Mouse (Mus musculus) common myeloid progenitor, adult 5-6 weeks (primary cell): ENCODE results near the gene Commd8. TPM values are rescaled to one million over a fixed set of nuclear protein-coding genes. Genes with fewer than 3 reads are reported as not detected.
"Not testable (repeated sequence)": the region's sequence is repeated elsewhere in the genome, so short reads cannot be mapped to it uniquely, and the experiment has no call there.

Experiments
- ATAC-seq: replicated peaks from 2 replicates; pipeline ENCODE4 v1.8.0; 2016; ENCODE audit warnings: low read depth, mild to moderate bottlenecking, moderate TSS enrichment, inconsistent platforms; ENCODE audit not compliant: poor library complexity, severe bottlenecking
- total RNA-seq: library from RNA; stranded (forward); fragments of 200-1000, 187-1606 nt; gene quantifications from 2 replicates; pipeline ENCODE4 v1.2.3, GENCODE M21; 2017

Gene Commd8
- total RNA-seq, 1 experiment from 2014 or later, result 66.8 TPM

GRCm38 (mm10) chr5:72172675-72173074 lies 4.7 kb upstream of the Commd8 start:
- ATAC-seq, result peak; percentile 40

DNA sequence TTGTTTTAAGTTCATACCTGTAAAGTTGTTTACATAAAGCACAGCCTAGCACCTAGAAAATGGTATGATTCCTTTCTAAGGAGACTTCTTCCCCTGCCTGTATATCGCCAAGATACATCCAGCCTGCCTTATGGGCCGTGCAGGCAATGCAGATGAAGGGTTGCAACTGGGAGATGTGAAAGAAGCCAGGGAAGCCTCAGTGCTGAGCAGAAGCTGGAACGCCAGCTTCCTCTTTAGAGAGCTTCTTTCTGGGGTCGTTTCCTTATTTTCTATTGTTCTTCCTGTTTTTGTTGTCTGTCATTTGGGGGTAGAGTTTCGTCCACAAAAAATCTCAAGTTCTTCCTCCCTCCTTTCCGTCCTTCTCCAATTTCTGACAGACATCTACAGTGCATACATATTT lies 2.1 kb upstream of the Commd8 start:
- ATAC-seq, result peak; percentile 65

DNA sequence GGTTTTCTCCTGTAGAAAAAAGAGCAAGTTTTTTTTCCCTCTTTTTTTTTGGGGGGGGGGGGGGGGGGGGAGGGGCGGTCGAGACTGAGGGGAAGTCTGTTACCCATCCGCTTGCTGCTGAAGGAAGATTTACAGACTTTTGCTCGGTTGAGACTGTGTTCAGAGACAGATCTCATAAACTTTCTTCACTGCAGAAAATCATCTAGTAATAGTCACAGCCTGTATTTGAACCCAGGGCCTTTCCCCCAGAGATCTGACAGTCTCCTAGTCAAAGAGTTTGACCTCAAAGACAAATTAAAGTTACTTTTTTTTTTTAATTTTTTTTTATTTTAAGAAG lies 264 bp upstream of the Commd8 start:
- ATAC-seq, result no peak

DNA sequence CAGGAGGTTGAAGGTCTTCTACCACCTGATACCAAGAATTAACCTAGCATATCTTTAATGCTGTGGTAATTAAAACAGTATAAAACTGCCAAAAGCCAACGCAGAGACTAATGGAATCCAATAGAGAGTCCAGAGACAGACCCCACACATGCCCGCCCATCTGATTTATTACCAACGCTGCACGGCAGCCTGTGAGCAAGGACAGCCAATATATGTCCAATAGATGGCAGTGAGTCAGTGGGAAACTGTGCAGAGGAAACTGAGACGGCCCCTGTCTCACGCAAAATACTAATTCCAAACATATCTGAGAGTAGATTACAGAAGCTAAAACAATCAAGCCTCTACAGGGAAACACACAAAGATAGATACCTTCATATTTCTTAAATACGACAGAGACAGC lies 3.6 kb downstream of the Commd8 start:
- no peak for ATAC-seq

- ATAC-seq, result peak; percentile 37
These were observed 5.1 kb downstream of the Commd8 start for GRCm38 (mm10) chr5:72162855-72163254.

DNA sequence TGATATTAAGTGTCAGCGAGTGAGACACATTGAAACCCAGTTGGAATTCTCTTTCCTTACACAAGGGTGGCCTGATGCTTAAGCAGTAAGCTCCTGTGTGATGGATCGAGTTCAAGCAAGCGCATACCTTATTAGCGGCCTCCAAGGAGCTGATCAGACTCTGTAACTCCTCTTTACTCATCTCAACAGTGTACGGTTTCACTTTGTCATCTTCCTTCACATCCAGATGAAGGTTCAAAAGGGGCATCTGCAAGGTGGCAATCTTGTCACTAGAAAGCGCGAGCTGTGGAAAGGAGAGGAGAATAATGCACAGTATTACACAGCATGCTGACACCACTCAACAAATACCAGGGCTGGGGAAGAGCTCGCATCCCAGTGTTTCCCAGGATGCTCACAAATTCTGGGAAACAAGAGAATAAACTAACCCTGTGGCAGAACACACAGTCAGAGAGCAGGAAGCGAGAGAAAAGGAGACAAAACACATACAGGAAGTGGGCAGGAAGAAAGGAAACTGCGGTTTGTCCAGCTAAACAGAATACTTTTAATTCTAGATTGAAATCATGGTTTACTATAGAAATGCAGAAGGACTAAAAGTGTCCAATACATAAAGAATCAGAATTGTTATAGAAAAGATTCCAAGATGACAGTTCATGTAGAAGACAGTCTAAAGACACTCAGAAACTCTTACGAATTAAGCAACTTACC lies 7.1 kb downstream of the Commd8 start:
- ATAC-seq, result peak; percentile 68

GRCm38 (mm10) chr5:72159537-72159936 lies 8.5 kb downstream of the Commd8 start:
- no peak for ATAC-seq

DNA sequence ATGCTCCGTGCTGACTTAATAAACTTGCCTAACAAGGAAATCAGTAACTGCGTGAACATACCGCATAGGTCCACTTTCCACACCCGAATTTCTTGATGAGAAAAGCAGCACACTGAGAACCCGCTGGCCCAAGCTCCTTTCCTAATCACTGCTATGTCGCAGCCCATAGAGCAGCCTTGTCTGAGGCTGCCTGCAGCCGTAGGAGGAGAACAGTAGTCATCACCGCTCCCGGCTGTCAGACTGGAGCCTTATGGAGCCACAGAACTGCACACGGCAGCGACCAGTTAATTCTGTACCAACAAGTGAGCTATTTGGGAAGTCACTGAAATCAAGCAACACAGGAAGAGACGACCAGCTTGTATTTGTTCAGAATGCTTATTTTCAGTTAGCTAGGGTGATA lies 9.3 kb downstream of the Commd8 start:
- no peak for ATAC-seq

DNA sequence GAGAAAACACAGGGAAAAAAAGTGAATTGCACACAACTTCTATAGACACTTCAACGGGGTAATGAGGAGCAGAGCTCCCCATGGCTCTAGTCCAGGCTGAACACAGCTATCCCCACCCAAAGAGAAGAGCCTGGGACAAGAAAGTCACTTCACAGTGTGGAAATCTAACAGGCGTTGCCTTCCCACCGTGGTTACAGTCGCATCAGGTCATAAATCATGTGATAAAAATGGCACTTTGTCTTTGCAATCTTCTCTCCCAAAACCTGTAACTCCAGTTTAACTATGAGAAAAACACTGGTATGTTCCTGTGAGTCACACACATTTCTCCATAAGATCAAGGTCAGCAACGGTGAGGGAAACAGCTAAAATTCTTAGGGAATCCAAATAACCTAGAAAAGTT lies 11.4 kb downstream of the Commd8 start:
- no peak for ATAC-seq

GRCm38 (mm10) chr5:72155686-72156085 lies 12.3 kb downstream of the Commd8 start:
- not testable (repeated sequence) for ATAC-seq

DNA sequence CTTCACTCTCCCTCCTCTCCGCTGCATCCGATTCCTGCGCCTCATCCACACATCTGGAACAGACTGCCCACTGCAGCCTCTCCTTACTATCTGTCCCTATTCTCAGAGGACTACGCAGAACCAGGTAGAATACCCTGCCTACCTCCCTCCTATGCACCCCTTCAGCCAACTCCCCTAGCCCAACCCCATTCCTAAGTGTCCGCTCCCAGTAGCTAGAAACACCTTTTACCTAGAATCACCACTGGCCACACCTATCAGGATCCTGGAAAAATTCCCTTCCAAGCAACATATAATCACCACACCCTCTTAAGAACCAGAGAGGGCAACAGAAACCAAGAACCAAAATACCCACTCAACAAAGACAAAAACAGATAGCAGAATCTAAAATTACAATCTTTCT lies 17.1 kb downstream of the Commd8 start:
- no peak for ATAC-seq

DNA sequence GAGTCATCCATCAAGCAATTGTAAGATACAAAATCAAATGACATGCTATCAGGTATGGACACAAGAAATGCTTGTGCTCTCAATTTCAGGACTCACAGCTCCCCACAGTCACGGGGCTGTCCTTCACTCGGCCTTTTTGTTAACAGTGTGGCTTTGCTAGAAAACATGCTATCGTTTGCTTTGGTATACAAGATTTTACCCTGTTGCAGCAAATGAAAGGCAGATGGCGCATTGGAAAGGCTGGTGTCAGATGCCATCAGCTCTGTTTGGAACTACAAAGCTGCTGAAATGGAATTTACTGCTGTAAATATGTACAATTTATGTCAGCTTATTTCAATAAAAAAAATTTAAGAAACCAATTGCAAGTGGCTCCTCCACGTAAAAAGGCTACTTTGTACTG lies 19.3 kb downstream of the Commd8 start:
- ATAC-seq, result no peak

GRCm38 (mm10) chr5:72139619-72140018 lies 28.4 kb downstream of the Commd8 start:
- ATAC-seq, result no peak

DNA sequence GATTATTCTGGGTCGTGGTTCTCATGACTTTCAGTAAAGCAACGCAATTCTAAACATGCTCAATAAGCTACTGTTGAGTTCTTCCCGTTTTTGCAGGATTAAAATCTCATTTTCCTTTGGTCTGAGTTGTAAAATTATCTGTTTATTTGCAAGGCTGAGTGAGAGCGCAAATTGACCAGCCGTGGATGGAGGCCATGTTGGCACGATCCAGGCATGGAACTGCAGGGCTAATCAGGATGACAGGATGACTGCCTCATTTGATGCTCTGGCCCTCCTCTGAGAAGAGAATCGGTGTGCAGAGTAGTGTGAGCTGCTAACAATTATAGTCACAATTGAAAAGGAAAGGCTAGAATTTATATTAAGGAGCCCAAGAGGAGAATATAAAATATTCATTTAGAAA lies 29.7 kb downstream of the Commd8 start:
- ATAC-seq, result no peak

DNA sequence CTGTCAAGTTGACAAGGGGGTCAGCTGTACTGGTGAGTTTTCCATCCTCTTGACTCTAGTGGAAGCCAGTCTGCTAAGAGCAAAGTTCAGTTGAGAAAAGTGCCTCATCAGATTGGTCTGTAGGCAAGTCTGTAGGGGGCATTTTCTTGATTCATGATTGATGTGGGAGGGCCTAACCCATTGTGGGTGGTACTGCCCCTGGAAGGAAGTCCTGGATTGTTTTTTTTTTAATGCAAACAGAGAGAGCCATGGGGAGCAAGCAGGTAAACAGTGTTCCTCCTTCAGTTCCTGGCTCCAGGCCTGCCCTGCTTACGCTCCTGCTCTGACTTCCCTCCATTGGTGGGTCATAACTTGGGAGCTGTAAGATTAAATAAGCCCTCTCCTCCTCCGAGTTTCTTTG lies 34.1 kb downstream of the Commd8 start:
- ATAC-seq, result no peak

GRCm38 (mm10) chr5:72126681-72127080 lies 41.3 kb downstream of the Commd8 start:
- no peak for ATAC-seq

DNA sequence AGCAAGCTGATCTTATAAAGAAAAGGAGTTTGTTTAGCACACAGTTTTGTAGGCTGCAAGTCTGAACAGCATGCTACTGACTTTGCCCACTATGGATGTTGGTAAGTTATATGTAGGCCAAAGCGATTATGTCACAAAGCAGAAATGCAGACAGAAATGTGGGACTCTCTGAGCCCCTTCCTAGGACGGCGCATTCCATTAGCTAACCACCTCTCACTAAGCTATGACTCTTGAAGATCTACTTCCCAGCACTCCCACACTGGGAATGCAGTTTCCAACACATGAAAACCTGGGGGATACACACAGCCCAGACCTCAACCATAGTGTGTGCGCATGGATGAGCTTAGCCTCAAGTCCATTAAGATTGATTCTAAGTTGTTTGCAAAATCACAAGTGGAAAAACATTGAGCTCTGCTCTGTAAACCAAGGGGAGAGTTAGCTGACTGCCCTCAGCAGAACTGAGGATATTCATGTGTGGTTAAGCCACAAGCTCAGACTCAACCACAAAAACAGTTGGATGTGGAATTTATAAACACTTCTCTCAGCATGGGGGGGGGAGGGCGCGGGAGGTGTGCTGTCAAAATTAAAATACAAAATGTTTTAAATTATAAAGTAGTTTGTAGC lies 45.5 kb downstream of the Commd8 start:
- peak; percentile 79 for ATAC-seq
